Mouse (Mus musculus): Measurements from ENCODE around the gene Furin.

Furin gene

DNA sequence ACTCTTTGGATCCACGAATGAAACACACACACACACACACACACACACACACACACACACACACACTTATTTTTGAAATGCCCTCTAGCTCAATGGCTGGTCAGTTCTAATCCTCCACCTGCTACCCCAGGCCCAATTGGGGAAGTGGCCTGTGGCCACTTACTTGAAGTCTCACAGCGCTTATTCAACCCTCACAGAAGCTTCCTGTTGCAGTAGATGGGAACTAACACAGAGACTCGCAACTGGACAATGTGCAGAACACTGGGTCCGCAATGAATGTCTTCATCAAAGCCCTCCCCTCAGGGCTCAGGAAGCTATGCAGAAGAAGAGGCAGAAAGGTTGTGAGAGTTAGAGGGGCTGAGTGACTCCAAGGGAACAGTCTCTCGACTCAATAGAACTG is 22.5 kb upstream of the Furin start:
- no peak for DNase-seq (ENCODE audit: low spot score in 2 of 2)

DNA sequence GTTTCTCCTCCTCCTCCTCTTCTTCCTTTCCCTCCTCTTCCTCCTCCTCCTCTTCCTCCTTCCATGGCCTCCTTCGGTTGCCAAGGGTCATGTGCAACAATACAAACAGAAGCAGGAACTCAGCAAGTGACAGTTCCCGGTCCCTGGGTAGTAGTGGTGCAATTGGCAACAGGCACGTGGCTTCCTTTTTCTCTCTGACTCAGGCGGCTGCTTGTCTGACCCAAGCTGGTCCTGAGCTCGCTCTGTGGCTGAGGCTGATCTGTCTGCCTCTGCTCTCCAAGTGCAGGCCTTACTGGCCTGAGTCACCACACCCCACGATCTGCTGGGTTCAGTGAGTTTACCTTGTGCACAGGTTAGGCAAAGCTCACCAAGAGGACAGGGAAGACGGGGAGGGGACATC is 21.1 kb upstream of the Furin start:
- DNase-seq (ENCODE audit: low spot score in 2 of 2): no peak

DNA sequence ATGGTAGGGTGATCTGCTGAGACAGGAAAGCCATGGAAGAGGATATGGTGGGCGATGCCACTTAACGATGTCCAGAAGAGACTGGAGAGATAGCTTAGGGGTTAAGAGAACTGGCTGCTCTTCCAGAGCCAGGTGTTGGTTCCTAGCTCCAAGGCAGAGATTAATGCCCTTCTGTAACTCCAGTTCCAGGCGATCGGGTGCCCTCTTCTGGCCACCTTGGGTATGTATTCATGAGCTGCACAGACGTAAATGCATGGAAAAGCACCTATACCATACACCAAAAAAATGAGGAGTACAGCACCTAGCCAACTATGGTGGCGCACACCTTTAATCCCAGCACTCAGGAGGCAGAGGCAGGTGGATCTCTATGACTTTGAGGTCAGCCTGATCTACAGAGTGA is 19.5 kb upstream of the Furin start:
- no peak for DNase-seq (ENCODE audit: low spot score in 2 of 2)

DNA sequence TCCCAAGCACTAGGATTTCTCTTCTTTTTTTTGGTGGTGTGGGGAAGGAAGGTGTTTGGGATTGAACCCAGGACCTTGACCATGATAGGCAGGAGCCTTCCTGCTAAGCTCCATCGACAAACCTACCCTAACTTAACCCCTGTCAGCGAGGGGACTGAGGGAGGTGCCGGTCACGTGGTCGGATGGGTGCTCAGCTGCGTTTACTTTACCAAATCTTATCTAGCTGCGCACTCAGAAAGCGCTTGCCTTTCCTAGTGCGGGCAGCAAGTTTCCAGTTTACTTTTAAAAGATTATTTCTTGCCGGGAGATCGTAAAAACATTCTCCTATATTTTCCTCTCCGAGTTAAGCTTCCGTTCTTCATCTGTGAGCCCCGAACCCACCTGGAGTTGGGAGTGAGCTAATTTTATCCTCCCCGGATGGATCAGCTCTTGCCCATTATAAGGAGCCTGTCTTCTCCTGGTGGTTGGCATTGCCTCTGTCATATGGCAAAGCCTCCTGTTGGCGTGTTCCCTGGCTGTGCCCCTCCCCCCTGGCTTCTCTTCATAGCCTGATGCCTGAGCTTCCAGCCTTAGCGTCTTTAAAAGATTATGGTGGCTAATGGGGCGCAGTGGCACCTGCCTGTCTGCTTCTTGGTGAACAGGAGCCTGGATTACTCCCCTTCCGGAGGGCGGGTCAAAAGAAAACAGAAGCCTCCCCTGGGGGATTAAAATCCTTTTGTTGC is 17.7 kb upstream of the Furin start:
- DNase-seq (ENCODE audit: low spot score in 2 of 2): peak; percentile 42 to 44

DNA sequence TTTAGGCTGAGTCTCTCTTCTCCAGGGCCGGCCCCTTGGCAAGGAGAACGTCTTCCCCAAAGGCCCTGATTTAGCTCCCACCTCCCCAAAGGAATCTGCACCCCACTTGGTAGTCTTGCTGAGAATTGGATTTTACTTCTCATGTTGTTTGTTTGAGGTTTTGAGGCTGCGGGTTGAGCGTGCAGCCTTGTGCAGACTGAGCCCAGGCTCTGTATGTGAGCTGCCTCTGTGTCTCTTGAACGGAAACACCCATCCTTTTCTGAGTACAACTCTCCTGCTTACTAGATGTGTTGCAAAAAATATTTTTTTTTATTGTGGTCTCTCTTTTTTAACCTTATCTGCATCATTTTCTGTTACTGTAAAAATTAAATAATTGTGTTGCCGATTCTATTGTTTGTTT is 16.3 kb upstream of the Furin start:
- no peak for DNase-seq (ENCODE audit: low spot score in 2 of 2)

DNA sequence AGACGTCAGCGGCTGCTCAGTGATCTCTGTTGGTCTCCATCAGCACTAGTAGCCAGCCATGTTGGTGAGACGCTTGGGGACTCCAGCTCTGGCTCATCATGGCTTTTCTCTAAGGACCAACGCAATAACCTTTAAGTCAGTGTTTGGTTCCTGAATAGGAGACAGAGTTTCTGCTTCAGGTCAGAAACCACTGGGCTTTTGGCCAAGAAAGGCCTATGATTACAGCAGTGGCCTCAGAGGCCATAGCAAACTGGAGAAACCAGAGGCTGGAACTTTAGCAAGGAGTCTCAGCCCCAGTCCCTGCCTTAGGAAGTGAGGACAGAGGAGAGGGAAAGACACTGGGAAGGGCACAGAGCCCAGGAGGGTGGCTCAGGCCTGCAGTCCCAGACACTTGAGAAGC is 15.3 kb upstream of the Furin start:
- no peak for DNase-seq (ENCODE audit: low spot score in 2 of 2)

DNA sequence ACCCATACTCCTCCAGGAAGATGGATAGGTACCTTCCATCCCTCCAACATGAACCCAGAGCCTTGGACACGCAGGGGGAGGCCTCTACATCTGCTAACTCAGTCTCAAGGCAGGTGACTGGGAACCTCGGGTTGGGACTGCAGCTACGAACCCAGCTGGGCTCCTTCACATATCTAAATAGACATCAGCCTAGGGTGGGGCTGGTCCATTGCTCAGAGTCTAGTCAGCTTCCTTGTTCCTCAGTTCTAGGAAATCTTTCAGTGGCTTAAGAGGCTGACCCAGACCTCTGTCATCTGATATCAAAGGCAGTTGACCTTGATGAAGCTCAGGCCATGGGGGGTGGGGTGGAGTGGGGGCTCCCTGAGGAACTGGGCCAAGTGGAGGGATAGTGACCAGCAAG is 14.0 kb upstream of the Furin start:
- DNase-seq (ENCODE audit: low spot score in 2 of 2): no peak

DNA sequence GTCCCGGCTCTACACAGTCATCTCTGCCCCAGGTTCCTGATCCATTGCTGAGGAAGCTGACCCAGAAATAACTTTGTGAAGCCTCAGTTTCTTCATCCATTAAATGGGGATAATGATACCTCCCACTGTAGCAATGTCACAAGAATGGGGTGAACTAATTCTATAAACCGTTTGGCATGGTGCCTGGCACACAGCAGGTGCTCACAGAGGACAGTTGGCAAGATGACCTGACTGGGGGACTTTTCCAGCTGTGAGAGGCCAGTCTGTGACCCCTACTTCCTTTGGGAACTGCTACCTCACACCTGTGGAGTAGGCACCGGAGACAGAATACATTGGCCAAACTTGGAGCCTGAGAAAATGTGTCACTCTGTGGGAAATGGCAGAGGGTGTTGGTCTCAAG is 12.8 kb upstream of the Furin start:
- no peak for DNase-seq (ENCODE audit: low spot score in 2 of 2)

DNA sequence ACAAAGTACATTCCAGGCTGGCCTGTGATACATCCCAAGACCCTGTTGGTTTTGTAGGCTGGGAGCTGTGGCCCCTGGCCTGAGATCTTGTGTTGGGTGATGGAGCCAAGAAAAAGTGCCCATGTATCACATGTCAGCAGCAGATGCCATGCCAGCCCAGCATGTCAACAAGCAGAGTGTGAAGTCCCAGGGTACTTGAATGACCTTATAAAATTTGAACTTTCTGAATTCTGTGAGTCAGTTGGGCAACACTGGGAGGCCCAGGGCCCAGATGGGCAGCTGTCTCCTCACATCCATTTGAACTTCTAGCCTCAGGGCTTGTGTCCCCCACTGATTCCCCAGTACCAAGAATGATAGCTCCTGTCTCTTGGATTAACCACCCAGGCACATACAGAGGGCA is 12.4 kb upstream of the Furin start:
- no peak for DNase-seq (ENCODE audit: low spot score in 2 of 2)

DNA sequence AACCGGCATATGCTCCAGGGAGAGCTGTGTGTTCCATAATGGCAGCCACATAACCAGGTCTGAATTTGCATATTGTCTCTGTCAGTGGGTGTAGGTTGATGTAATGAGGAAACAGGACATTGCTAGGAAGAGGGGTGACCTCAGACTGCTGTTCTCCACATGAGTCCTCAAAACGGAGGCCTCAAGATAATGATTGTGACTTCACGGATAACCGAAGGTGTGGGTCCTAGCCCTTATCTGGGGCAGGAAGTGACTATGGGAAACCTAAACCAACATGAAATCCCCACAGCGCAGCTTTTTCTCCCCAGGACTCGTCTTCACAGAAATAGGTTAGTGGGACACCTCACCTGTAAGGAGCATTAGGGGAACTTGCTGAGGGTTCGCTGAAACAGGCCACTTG is 11.7 kb upstream of the Furin start:
- DNase-seq (ENCODE audit: low spot score in 2 of 2): no peak

DNA sequence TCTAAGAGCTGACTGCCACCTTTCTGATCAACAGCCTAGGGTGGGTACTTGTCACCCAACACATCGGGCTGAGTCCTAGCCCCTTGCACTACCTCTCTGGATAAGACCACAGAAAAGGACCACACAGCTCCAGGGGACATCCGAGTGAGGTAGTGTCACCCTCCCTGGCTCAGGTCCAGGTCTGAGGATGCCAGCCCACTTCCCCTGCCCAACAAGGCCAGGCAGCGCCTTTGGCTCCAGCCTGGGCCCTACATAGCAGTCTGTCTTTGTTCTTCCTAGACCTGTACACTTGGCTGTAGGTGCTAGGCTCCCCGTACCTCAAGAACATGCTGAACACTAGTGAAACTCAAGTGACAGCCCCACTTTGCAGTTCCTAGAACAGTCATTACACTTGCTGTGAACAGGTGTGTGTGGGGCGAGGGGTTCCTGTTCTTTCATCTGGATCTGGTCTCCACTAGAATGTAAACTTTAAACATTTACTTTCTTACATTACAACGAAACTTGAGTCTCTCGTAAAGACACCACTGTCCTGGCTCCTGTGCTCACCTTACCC is 9.1 kb upstream of the Furin start:
- DNase-seq (ENCODE audit: low spot score in 2 of 2): no peak

DNA sequence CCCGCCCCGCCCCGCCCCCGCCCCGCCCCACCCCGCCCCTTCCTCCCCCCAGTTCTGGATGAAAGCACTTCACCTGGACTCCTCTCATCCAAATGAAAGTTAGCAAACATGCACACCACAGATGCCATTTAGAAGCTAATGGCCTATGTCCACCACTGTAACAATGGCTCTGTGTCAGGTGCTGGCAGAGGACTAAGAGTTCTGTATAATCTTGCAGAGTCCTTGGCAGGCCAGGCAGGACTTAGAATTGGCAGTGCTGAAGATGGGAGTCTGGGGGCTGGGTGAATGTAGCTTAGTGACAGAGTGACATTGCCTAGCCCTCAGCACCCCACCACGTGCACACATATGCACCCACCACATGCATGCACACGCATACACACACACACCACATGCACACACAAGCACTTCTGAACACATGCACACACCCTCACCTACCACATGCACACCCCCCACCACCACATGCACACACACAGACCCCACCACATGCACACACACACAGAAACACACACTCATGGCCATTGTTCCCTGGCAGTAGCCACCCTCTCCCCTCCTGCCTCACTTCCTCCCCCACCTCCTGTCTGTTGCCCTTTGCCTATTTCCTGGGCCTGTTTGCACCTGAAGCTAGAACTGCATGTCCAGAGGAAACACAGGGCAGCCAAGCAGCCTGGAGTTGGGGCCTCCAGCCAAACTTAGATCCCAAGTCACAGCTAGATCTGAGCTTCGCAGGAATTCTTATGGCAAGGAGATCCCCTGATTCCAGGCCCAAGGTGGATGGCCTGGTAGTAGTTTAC is 8.5 kb upstream of the Furin start:
- no peak for DNase-seq (ENCODE audit: low spot score in 2 of 2)

DNA sequence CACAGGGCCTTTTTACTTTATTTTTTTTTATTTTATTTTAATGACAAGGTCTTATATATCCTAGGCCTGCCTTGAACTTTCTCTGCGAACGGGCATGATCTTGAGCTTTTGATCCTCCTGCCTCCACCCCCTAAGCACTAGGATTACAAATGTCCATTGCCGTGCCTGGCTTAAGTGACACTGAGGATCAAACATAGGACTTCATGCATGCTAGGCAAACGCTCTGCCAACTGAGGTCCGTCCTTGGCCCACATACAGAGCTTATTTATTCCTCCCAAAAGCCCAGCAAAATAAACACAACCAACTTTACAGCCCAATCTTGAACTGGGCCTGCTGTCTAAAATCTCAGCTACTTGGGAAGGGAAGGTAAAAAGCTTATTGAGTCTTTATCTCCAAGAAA is 7.5 kb upstream of the Furin start:
- no peak for DNase-seq (ENCODE audit: low spot score in 2 of 2)

DNA sequence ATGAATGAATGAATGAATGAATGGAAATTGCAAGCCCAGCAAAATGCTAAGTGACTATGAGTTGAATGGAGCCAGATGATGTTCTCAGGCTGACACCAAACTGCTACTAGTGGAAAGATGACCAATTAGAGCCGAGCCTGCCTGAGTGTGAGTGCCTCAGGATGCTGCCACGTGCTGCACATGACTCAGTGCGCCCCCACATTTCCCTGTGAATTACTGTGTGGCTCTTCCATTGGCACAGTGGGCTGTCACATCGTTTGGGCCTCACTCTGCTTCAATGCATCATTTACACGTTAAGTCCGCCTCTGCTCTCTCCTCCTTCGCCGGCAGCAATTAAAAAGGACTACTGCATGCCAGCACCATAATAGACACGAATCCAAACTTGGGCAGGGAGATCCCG is 7.0 kb upstream of the Furin start:
- peak; percentile 83 to 90 for DNase-seq (ENCODE audit: low spot score in 2 of 2)

DNA sequence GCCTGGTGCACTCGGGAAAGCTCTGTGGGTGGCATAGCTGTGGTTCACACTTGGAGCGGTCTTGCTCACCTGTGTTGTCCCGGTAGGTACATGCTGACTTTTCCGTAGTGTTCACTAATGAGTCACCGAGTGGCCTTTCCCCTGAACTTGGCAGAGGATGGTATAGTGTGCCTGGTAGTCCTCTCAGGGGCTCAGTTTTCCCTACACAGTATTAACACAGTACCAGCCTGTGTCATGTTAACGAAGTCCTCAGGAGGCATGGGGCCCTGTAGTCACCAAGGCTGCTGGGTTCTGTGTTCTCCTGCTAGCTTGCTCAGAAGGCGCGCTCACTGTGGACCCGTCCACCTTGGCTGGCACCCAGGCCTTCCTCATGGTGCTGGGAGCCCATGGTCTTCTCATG is 5.1 kb upstream of the Furin start:
- no peak for DNase-seq (ENCODE audit: low spot score in 2 of 2)

DNA sequence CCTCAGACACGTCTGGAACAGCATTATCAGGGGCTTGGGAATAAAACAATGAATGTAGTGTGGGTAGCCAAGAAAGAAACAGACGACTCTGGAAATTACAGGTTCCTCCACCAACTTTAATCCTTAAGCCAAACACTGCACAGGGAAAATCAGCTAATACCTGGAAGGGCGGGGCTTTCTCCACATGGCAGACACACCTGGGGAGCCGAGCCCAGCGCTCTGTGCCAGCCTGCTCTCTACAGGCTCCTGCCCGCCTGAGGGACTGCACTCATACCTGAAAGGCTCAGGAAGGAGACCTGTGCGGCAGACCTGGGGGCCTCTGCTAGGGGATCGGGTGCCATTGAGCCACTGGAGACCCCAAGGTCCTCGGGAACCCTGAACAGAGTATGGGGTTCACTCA is 2.5 kb upstream of the Furin start:
- DNase-seq (ENCODE audit: low spot score in 2 of 2): no peak

DNA sequence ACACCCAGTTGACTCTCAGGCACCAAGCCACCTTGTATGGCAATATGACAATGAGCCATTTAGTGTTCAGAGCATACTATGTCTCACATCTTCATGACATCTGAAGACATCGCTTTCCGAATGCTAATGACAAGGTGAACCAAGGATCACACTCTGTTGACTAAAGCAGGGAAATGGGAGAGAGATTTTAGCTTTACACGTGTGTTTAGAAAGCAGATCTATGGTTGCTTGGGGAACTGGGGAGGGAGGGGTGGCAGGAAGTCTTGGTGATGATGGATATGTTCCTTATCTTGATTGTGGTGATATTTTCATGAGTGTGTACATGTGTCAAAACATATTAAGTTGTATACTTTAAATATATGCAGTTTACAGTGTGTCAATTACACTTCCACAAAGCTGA is 950 bp upstream of the Furin start:
- no peak for DNase-seq (ENCODE audit: low spot score in 2 of 2)

DNA sequence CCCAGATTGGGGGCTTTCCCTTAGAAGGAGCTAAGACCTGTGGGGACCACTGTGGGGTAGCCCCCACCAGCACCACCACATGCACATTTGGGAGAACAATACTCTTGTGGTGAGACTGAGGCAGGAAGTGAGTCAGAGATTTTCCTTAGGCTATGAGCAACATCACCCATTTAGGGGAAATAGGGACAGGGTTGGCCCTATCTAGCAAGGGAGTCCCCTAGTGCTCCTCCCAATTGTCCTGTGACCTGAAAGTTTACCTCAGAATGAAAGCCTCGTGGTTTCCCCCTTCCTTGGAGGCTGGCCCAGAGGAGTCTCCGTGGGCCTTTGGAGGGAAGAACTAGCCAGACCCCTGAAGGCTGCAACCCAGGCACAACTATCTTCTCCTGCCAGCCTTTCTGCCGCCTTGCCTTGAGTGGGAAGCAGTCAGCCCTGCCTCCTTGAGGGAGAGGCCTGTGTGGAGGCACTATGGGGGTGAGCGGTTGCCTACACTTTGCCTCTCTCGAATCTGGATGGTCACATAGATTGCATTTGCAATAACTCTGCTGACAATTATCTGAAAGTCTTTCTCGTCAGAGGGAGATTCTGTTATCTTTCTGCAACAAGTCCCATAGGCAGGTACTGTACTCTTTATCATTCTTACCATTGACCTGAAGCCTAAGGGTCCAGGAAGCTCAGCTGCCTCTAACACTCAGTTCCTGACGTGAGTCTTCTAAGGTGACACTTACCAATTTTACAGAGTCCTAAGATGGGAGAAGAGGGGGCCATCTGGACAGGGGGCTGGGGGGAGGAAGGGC is 938 bp downstream of the Furin start:
- no peak for DNase-seq (ENCODE audit: low spot score in 2 of 2)

DNA sequence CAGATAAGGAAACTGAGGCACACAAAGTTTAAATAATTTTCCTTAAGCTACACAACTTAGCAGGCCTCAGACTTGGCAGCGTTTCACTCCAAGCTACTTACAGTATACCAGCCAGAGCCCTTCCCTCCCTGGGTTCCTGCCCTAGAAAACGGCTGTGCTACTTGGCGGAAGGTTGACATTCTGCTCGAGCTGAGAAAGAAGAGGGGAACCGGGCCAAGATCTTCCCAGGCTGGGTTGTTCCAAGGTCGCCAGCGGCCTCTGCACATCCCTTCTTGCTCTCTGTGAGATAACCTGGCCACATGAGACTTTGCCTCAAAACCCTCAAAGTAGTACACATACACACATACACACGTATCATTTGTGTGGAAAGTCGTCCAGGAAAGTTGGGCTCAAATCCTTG is 1.7 kb downstream of the Furin start:
- peak in 1 of 2 experiments; percentile 40 for DNase-seq (ENCODE audit: low spot score in 2 of 2)

DNA sequence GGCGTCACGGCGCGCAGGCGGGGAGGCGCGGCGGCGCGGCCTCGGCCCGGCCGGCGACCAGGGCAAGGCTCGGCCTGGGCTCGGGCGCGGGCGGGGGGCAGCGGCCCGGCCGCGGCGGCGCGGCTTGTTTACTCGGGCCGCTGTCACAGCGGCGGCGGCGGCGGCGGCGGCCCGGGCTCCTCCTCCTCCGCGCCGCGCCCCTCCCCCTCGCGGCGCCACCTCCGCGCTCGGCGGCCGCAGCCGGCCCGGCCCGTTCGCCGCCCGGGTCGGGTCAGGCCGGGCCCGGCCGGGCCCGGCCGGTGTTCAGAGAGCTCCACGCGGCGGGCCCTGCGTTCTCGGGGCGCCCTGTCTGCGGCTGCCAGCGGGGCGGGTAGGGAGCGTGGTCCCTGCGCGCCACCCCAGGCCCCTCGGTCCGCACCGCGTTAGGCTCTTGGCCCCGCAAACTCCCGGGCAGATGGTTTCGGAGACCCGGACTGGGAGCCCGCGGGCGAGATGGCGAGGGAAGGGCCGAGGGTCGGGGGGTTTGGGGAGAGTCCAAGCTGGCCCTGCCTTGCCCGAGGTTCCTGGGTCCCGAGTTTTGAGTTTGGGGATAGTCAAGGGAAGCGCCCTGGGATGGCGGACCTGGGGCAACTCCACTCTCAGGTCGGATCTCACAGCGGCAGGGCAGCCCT is 2.5 kb downstream of the Furin start:
- peak in 1 of 2 experiments; percentile 53 for DNase-seq (ENCODE audit: low spot score in 2 of 2)

DNA sequence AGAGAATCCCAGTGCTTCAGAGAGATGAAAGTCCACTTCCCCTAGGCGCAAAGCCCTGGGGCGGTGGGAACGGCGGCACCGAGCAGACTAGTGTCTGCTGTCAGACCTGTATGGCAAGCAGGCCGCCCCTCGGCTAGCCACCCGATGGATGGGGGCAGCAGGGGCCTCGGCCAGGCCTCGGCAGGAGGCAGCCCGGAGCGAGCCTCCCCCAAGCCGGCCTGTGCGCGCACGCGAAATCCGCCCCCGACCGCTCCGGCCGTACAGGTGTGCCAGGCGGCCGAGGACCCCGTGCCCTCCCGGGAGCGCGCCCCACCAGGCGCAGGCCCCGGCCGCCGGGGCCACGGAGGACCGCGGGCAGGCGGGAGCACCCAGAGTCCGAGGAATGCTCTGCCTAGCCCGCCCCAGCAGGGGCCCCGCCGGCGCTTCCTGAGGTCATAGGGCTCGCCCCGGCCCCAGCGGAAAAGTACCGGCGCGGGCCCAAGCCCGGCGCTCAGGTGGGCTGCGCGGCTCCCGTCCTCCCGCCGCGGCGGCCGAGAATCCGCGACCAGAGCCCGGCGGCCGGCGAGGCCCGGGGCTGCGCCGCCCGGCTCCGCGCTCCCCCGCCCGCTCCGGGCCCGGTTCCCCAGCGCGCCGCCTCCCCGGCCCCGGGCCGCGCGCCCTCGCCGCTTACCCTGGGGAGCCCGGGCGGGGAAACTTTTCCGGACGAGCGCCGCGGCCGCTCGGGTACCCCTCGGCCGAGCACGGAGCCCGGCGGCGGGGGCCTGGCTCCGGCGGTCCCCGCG is 3.2 kb downstream of the Furin start:
- DNase-seq (ENCODE audit: low spot score in 2 of 2): peak in 1 of 2 experiments; percentile 25

Data from right cerebral cortex, adult 2 months (tissue).